Comparison of ENCODE assay signal across 8 mouse cellular contexts in genomic region chr7:92874116-92874675, GRCm38 (mm10). TPM values are rescaled to one million over a fixed set of nuclear protein-coding genes. Genes with fewer than 3 reads are reported as not detected.
DNase-seq lines count a peak whose midpoint lies in the region; ATAC-seq and TF ChIP-seq lines count a peak whose summit lies in the region.

Gene Ddias (minus strand): TSS chr7:92874247.
Gene Prcp (plus strand): TSS chr7:92874470.

- H3K4me3 ChIP-seq in gastrocnemius, adult 2 months, result peak within 1 kb of the TSS; percentile 89
- peak within 1 kb of the TSS; percentile 98 for H3K4me3 ChIP-seq in megakaryocyte, embryonic 14.5 days (replicated peaks)

- intact Hi-C loops in gastrocnemius, adult 2 months (cut with DNase I), result loop anchor here (5.0 kb wide), 4 partner anchors 88 to 312 kb away; partner anchors contain the start of genes Ccdc90b and Rab30

- peak; percentile 99 for TF ChIP-seq CTCF in gastrocnemius, adult 2 months (IDR thresholded peaks at IDR 0.05)

- H3K27ac ChIP-seq in gastrocnemius, adult 2 months, result peak within 1 kb of the TSS; percentile 97

- H3K27me3 ChIP-seq in megakaryocyte, embryonic 14.5 days (replicated peaks), result no peaks in the 10 kb centered on the region

- peaks cover 63% of the 10 kb centered on the region for H3K4me1 ChIP-seq in megakaryocyte, embryonic 14.5 days

- peak; percentile 96 for DNase-seq in ZHBTc4 (ENCODE audit: low read depth, low spot score)
- peak; percentile 95 for DNase-seq in gastrocnemius, adult 2 months
- DNase-seq in hindlimb bud, embryonic 11.5 days (ENCODE audit: extremely low spot score, low read depth, low spot score), result peak; percentile 93
- peak; percentile 85 to 88 for DNase-seq in left cerebral cortex, adult 8-10 months (ENCODE audit: low spot score in 2 of 2)
- peak; percentile 94 to 96 for DNase-seq in right cerebral cortex, postnatal 10 days (ENCODE audit: low spot score in 2 of 2)
- peak; percentile 97 for DNase-seq in urinary bladder, postnatal 25 days (ENCODE audit: low spot score)

- H3K9me3 ChIP-seq in megakaryocyte, embryonic 14.5 days, result no peaks in the 10 kb centered on the region

- peak; percentile 52 for ATAC-seq in common myeloid progenitor, adult 5-6 weeks (replicated peaks; ENCODE audit: low read depth, poor library complexity, severe bottlenecking)

- H3K36me3 ChIP-seq in megakaryocyte, embryonic 14.5 days (replicated peaks; ENCODE audit: low read length), result peaks cover 15% of the 10 kb centered on the region

RNA-seq across cellular contexts. Expression of gene Ddias, which starts in this region (rescaled TPM):
- 23.0 and 23.7 TPM in 2 replicates for total RNA-seq in common myeloid progenitor, adult 5-6 weeks (2017)
- under 1 TPM in 1 of 2 experiments, not detected in 1; 0.06 TPM for total RNA-seq in gastrocnemius, adult 2 months (2021)
- total RNA-seq in left cerebral cortex, adult 8-10 months (2022), result under 1 TPM; 0.53 to 0.95 (median 0.74) TPM
- 0.22 TPM in 1 of 2 replicates, not detected in the other for polyA plus RNA-seq in megakaryocyte, embryonic 14.5 days (2012; ENCODE audit: insufficient read depth, low replicate concordance)

RNA-seq across cellular contexts. Expression of gene Prcp, which starts in this region (rescaled TPM):
- 52.6 and 59.2 TPM in 2 replicates for total RNA-seq in common myeloid progenitor, adult 5-6 weeks (2017)
- total RNA-seq in gastrocnemius, adult 2 months (2021), result 1 to 10 TPM; 2.9 to 3.5 TPM
- total RNA-seq in left cerebral cortex, adult 8-10 months (2022), result 10 to 100 TPM; 11.3 to 15.8 (median 14.7) TPM
- 16.8 and 36.1 TPM in 2 replicates for polyA plus RNA-seq in megakaryocyte, embryonic 14.5 days (2012; ENCODE audit: insufficient read depth, low replicate concordance)

Comparison
In these comparisons a context has a peak if more than half of its experiments do, and no peak if none do; other contexts are left out.
1. Peak in every context shown above with its lines: DNase-seq, ATAC-seq, H3K4me3 ChIP-seq and H3K27ac ChIP-seq.
2. RNA of gene Ddias (total RNA-seq): 23.0 to 23.7 TPM in common myeloid progenitor, adult 5-6 weeks; 0.53 to 0.95 TPM in left cerebral cortex, adult 8-10 months and 0.06 TPM in gastrocnemius, adult 2 months; every median in the first group is over 10 times any median in the second.